Mouse (Mus musculus) E14TG2a.4 (cell line): ENCODE results near the gene Sytl4.

Experiments used
- H3K27me3 ChIP-seq: 2 replicates; pipeline ENCODE4 v1.6.1; 2014; ENCODE audit warnings: low read length, control low read depth; ENCODE audit not compliant: insufficient read depth
- H3K36me3 ChIP-seq: 2 replicates; pipeline ENCODE4 v1.6.1; 2014; ENCODE audit warnings: low read length, control low read depth; ENCODE audit not compliant: insufficient read depth
- H3K4me1 ChIP-seq: replicated peaks from 2 replicates; pipeline ENCODE4 v1.6.1; 2014; ENCODE audit warnings: low read depth, low read length, control low read depth
- H3K4me3 ChIP-seq: replicated peaks from 2 replicates; pipeline ENCODE4 v1.5.1; 2014; ENCODE audit warnings: mild to moderate bottlenecking, low read length
- H3K9me3 ChIP-seq: 2 replicates; pipeline ENCODE4 v1.6.1; 2014; ENCODE audit warnings: low read length, control low read depth
- CTCF ChIP-seq: conservative IDR thresholded peaks from 2 replicates; pipeline ENCODE4 v1.5.1; 2014; ENCODE audit warnings: low read length
- NANOG ChIP-seq: IDR thresholded peaks from 2 replicates; pipeline ENCODE4 v1.6.1; 2014; ENCODE audit warnings: borderline replicate concordance, low read length, mixed read lengths
- POU5F1 ChIP-seq: IDR thresholded peaks from 2 replicates; pipeline ENCODE4 v1.6.1; 2014; ENCODE audit warnings: low read length, borderline replicate concordance

The Sytl4 gene

GRCm38 (mm10) chrX:133981231-133982002, at the start of gene Sytl4:
Gene Sytl4 (minus strand): TSS chrX:133981812.
- H3K27me3 ChIP-seq: peaks cover 5% of the 10 kb centered on the region
- H3K4me3 ChIP-seq: peak within 1 kb of the TSS; percentile 65
- TF ChIP-seq POU5F1: no peak
- no peak for TF ChIP-seq CTCF
- no peak for TF ChIP-seq NANOG
- H3K4me1 ChIP-seq: no peaks in the 10 kb centered on the region
- no peaks in the 10 kb centered on the region for H3K36me3 ChIP-seq
- 0 out of 2 replicates have a peak, but pooled peaks cover 4% of the 10 kb centered on the region for H3K9me3 ChIP-seq

- H3K4me3 ChIP-seq: no peak overlapping the region
- TF ChIP-seq CTCF (no peak), NANOG (no peak), POU5F1 (no peak)
Measured at GRCm38 (mm10) chrX:134020664-134021063, 39.1 kb upstream of the Sytl4 start.

GRCm38 (mm10) chrX:134019005-134019404, 37.4 kb upstream of the Sytl4 start:
- no peaks in the 10 kb centered on the region for H3K9me3 ChIP-seq
- H3K4me1 ChIP-seq: no peaks in the 10 kb centered on the region
- peak; percentile 49 for TF ChIP-seq CTCF
- TF ChIP-seq POU5F1: no peak
- no peak for TF ChIP-seq NANOG
- H3K4me3 ChIP-seq: no peak overlapping the region
- H3K27me3 ChIP-seq: no peaks in the 10 kb centered on the region
- H3K36me3 ChIP-seq: no peaks in the 10 kb centered on the region

More at GRCm38 (mm10) chrX:134020664-134021063, 39.1 kb upstream of the Sytl4 start:
- H3K4me1 ChIP-seq: no peaks in the 10 kb centered on the region
- H3K27me3 ChIP-seq: no peaks in the 10 kb centered on the region
- no peaks in the 10 kb centered on the region for H3K9me3 ChIP-seq
- no peaks in the 10 kb centered on the region for H3K36me3 ChIP-seq

GRCm38 (mm10) chrX:133995866-133996265, 14.3 kb upstream of the Sytl4 start:
- Histone ChIP-seq H3K27me3 (no peaks in the 10 kb centered on the region), H3K9me3 (no peaks in the 10 kb centered on the region), H3K4me1 (no peaks in the 10 kb centered on the region), H3K36me3 (no peaks in the 10 kb centered on the region), H3K4me3 (no peak overlapping the region)
- TF ChIP-seq POU5F1 (no peak), CTCF (no peak), NANOG (no peak)

GRCm38 (mm10) chrX:133964615-133965014, 17.0 kb downstream of the Sytl4 start:
- no peaks in the 10 kb centered on the region for H3K9me3 ChIP-seq
- H3K36me3 ChIP-seq: no peaks in the 10 kb centered on the region
- no peak for TF ChIP-seq POU5F1
- H3K4me3 ChIP-seq: no peak overlapping the region
- no peaks in the 10 kb centered on the region for H3K4me1 ChIP-seq
- H3K27me3 ChIP-seq: no peaks in the 10 kb centered on the region

- TF ChIP-seq POU5F1 (no peak), NANOG (no peak)
- Histone ChIP-seq H3K4me3 (no peak overlapping the region), H3K36me3 (no peaks in the 10 kb centered on the region), H3K4me1 (no peaks in the 10 kb centered on the region), H3K27me3 (no peaks in the 10 kb centered on the region), H3K9me3 (no peaks in the 10 kb centered on the region)
Measured at GRCm38 (mm10) chrX:133960617-133961016, 21.0 kb downstream of the Sytl4 start.

GRCm38 (mm10) chrX:133954661-133955060, 27.0 kb downstream of the Sytl4 start:
- Histone ChIP-seq H3K9me3 (no peaks in the 10 kb centered on the region), H3K36me3 (no peaks in the 10 kb centered on the region), H3K27me3 (no peaks in the 10 kb centered on the region), H3K4me3 (no peak overlapping the region), H3K4me1 (no peaks in the 10 kb centered on the region)
- TF ChIP-seq CTCF (no peak), POU5F1 (no peak), NANOG (no peak)

- Histone ChIP-seq H3K9me3 (no peaks in the 10 kb centered on the region), H3K36me3 (no peaks in the 10 kb centered on the region), H3K4me3 (no peak overlapping the region), H3K27me3 (no peaks in the 10 kb centered on the region), H3K4me1 (no peaks in the 10 kb centered on the region)
- no peak for TF ChIP-seq POU5F1
- TF ChIP-seq CTCF: peak; percentile 39
Measured at GRCm38 (mm10) chrX:133947427-133947826, 34.2 kb downstream of the Sytl4 start.

GRCm38 (mm10) chrX:133939561-133939960, 42.1 kb downstream of the Sytl4 start:
- Histone ChIP-seq H3K27me3 (no peaks in the 10 kb centered on the region), H3K4me1 (no peaks in the 10 kb centered on the region), H3K36me3 (no peaks in the 10 kb centered on the region), H3K4me3 (no peak overlapping the region), H3K9me3 (no peaks in the 10 kb centered on the region)
- no peak for TF ChIP-seq CTCF
- no peak for TF ChIP-seq POU5F1
- no peak for TF ChIP-seq NANOG
